Mouse (Mus musculus) brain, embryonic 14.5 days (tissue): ENCODE results near the gene Pogz.

ENCODE experiments used
- CTCF ChIP-seq: fragments of 200-500 bp; IDR thresholded peaks from 2 replicates; pipeline ENCODE4 v1.5.1; 2012; ENCODE audit warnings: inconsistent platforms, mild to moderate bottlenecking, moderate library complexity, borderline replicate concordance; ENCODE audit not compliant: insufficient read depth, insufficient read length; ENCODE audit errors: extremely low read depth
- POLR2A ChIP-seq: fragments of 200-500 bp; IDR thresholded peaks from 2 replicates; pipeline ENCODE4 v1.6.1; 2012; ENCODE audit warnings: mild to moderate bottlenecking, inconsistent platforms, borderline replicate concordance; ENCODE audit not compliant: poor library complexity, insufficient read depth, insufficient read length, severe bottlenecking; ENCODE audit errors: extremely low read depth

DNA sequence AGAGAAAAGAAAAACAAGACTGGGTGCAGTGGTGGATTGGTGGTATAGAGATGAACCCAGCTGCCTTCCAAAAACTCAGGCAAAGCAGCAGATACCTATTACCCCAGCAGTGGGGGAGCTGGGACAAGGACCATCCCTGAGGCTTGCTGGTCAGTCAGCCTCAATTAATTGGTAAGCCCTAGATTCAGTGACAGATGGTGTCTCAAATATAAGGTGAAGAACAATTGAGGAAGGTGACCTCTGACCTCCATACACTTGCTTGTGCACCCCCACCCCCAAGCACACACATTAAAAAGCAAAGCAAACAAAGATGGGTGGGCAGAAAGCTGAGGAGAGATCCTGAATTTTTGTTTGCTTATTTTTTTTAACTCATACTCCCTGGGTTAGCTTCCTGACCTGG lies 41.2 kb upstream of the Pogz start:
- no peak for TF ChIP-seq POLR2A
- TF ChIP-seq CTCF = no peak
